In genomic region chr16:44766320-44766892, GRCm38 (mm10) we compare ENCODE assay signal across 17 mouse cellular contexts. TPM values are rescaled to one million over a fixed set of nuclear protein-coding genes. Genes with fewer than 3 reads are reported as not detected.
DNase-seq lines count a peak whose midpoint lies in the region; ATAC-seq and TF ChIP-seq lines count a peak whose summit lies in the region.
"Had no signal": no experiment of that assay in that cellular context is flagged by ENCODE, and none has a peak within 500 bp of the region (broad histone marks: within the 10 kb centered on the region; RNA-seq: fewer than 3 reads in every experiment).

No protein-coding gene starts in this region.

- no peak for TF ChIP-seq EP300 in stomach, postnatal 0 days (optimal IDR thresholded peaks at IDR 0.05)

- no peaks in the 10 kb centered on the region for H3K36me3 ChIP-seq in heart, embryonic 14.5 days (ENCODE audit: control insufficient read depth, insufficient read depth, low read length)
- H3K36me3 ChIP-seq in stomach, embryonic 15.5 days: no peaks in the 10 kb centered on the region
- no peaks in the 10 kb centered on the region for H3K36me3 ChIP-seq in stomach, postnatal 0 days (ENCODE audit: control insufficient read depth, insufficient read depth, low read length)
- H3K36me3 ChIP-seq in forebrain, embryonic 11.5 days (ENCODE audit: control insufficient read depth, insufficient read depth, low read length): no peaks in the 10 kb centered on the region
- H3K36me3 ChIP-seq: embryonic facial prominence, embryonic 10.5 days; hindbrain, embryonic 15.5 days had no signal

- H3K4me2 ChIP-seq in heart, embryonic 14.5 days (ENCODE audit: low read length): peak overlapping the region; percentile 53
- no peak overlapping the region for H3K4me2 ChIP-seq in stomach, embryonic 15.5 days
- H3K4me2 ChIP-seq in stomach, postnatal 0 days (replicated peaks; ENCODE audit: low read depth): no peak overlapping the region
- no peak overlapping the region for H3K4me2 ChIP-seq in forebrain, embryonic 11.5 days (ENCODE audit: low read depth, low read length, severe bottlenecking)
- H3K4me2 ChIP-seq: forebrain, embryonic 13.5 days; hindbrain, embryonic 15.5 days had no signal

- no peak for DNase-seq in heart, adult 11 months
- no peak for DNase-seq in stomach, postnatal 0 days (ENCODE audit: low spot score)
- no peak for DNase-seq in forebrain, embryonic 11.5 days (ENCODE audit: low spot score)
- DNase-seq in adipocyte (ENCODE audit: low spot score): no peak
- DNase-seq in cerebellum, postnatal 4 days (ENCODE audit: low spot score in 2 of 2): no peak
- DNase-seq: adrenal gland, postnatal 25 days; cerebellum, adult 18-20 months; gastrocnemius, postnatal 36 days; left cerebral cortex, postnatal 4 days; lung, postnatal 36 days had no signal

- ATAC-seq in heart, embryonic 14.5 days (ENCODE audit: insufficient number of reproducible peaks, insufficient read depth, low FRiP score, low read depth): no peak
- ATAC-seq in stomach, embryonic 15.5 days (ENCODE audit: insufficient read depth, low FRiP score, low read depth): no peak
- ATAC-seq in stomach, postnatal 0 days (ENCODE audit: low FRiP score, low TSS enrichment): no peak
- ATAC-seq in inflammation-experienced regulatory T-cells, adult 6 months: peak; percentile 6
- ATAC-seq in forebrain, embryonic 11.5 days (replicated peaks; ENCODE audit: low FRiP score): no peak
- ATAC-seq: forebrain, embryonic 13.5 days had no signal

- peaks cover 0 to 3% of the 10 kb centered on the region in 2 experiments; a peak in 1 of 4 replicates for H3K4me1 ChIP-seq in heart, embryonic 14.5 days (ENCODE audit: control insufficient read depth in 2 of 2, insufficient read depth in 2 of 2, low read length in 2 of 2)
- H3K4me1 ChIP-seq in stomach, embryonic 15.5 days: no peaks in the 10 kb centered on the region
- H3K4me1 ChIP-seq in stomach, postnatal 0 days (replicated peaks; ENCODE audit: control insufficient read depth, insufficient read depth): no peaks in the 10 kb centered on the region
- H3K4me1 ChIP-seq in forebrain, embryonic 11.5 days (replicated peaks; ENCODE audit: control insufficient read depth, insufficient read depth, low read length): 0 out of 2 replicates have a peak, but pooled peaks cover 2% of the 10 kb centered on the region
- H3K4me1 ChIP-seq: embryonic facial prominence, embryonic 10.5 days; forebrain, embryonic 13.5 days; hindbrain, embryonic 15.5 days had no signal

- peak overlapping the region in 1 of 2 experiments; percentile 21; a peak in 2 of 4 replicates for H3K4me3 ChIP-seq in heart, embryonic 14.5 days (ENCODE audit: control insufficient read depth in 1 of 2, insufficient read depth in 1 of 2, low read depth in 1 of 2, low read length in 2 of 2)
- peak overlapping the region; percentile 5; the same call in 1 of the 2 replicates for H3K4me3 ChIP-seq in stomach, embryonic 15.5 days (replicated peaks)
- H3K4me3 ChIP-seq in stomach, postnatal 0 days (ENCODE audit: low read depth, low read length): no peak overlapping the region
- no peak overlapping the region for H3K4me3 ChIP-seq in forebrain, embryonic 11.5 days (ENCODE audit: low read depth, low read length)
- H3K4me3 ChIP-seq: embryonic facial prominence, embryonic 10.5 days; forebrain, embryonic 13.5 days; hindbrain, embryonic 15.5 days had no signal

- H3K27ac ChIP-seq in heart, embryonic 14.5 days (replicated peaks in 1 of 2; ENCODE audit: control insufficient read depth in 1 of 2, insufficient read depth in 1 of 2, low read depth in 2 of 2, low read length in 2 of 2): no peak overlapping the region
- H3K27ac ChIP-seq in stomach, embryonic 15.5 days: no peak overlapping the region
- no peak overlapping the region for H3K27ac ChIP-seq in stomach, postnatal 0 days (replicated peaks)
- no peak overlapping the region for H3K27ac ChIP-seq in forebrain, embryonic 11.5 days (ENCODE audit: low read depth, low read length)
- H3K27ac ChIP-seq: embryonic facial prominence, embryonic 10.5 days; forebrain, embryonic 13.5 days; hindbrain, embryonic 15.5 days had no signal

- no peak for TF ChIP-seq CTCF in stomach, postnatal 0 days (IDR thresholded peaks at IDR 0.05; ENCODE audit: low read depth)

- no peak overlapping the region for H3K9ac ChIP-seq in heart, embryonic 14.5 days (ENCODE audit: low read length)
- no peak overlapping the region for H3K9ac ChIP-seq in stomach, embryonic 15.5 days
- H3K9ac ChIP-seq in stomach, postnatal 0 days (ENCODE audit: low read length): no peak overlapping the region
- no peak overlapping the region for H3K9ac ChIP-seq in forebrain, embryonic 11.5 days (ENCODE audit: low read length)
- H3K9ac ChIP-seq: forebrain, embryonic 13.5 days; hindbrain, embryonic 15.5 days had no signal

- WGBS in heart, embryonic 14.5 days: 67% methylated on average over 9 of the region's 9 CpGs
- WGBS in stomach, embryonic 15.5 days: 64% methylated on average over 9 of the region's 9 CpGs
- 82% methylated on average over 9 of the region's 9 CpGs for WGBS in stomach, postnatal 0 days
- 90% methylated on average over 9 of the region's 9 CpGs for WGBS in forebrain, embryonic 11.5 days

- no peaks in the 10 kb centered on the region for H3K27me3 ChIP-seq in heart, embryonic 14.5 days (ENCODE audit: control insufficient read depth, insufficient read depth, low read length)
- H3K27me3 ChIP-seq in stomach, embryonic 15.5 days (replicated peaks): no peaks in the 10 kb centered on the region
- no peaks in the 10 kb centered on the region for H3K27me3 ChIP-seq in stomach, postnatal 0 days (ENCODE audit: control insufficient read depth, insufficient read depth, low read length)
- H3K27me3 ChIP-seq in forebrain, embryonic 11.5 days (ENCODE audit: control insufficient read depth, insufficient read depth, low read length): no peaks in the 10 kb centered on the region
- H3K27me3 ChIP-seq: forebrain, embryonic 13.5 days; hindbrain, embryonic 15.5 days had no signal

- H3K9me3 ChIP-seq in heart, embryonic 14.5 days (ENCODE audit: control insufficient read depth, low read length): no peaks in the 10 kb centered on the region
- H3K9me3 ChIP-seq in stomach, embryonic 15.5 days: no peaks in the 10 kb centered on the region
- H3K9me3 ChIP-seq in stomach, postnatal 0 days (ENCODE audit: control insufficient read depth, low read length): no peaks in the 10 kb centered on the region
- H3K9me3 ChIP-seq in forebrain, embryonic 11.5 days (ENCODE audit: control insufficient read depth, low read length): no peaks in the 10 kb centered on the region
- H3K9me3 ChIP-seq: embryonic facial prominence, embryonic 10.5 days; forebrain, embryonic 13.5 days; hindbrain, embryonic 15.5 days had no signal

RNA-seq across cellular contexts. Expression of gene Cd200r1, which starts 0.9 kb away (rescaled TPM):
- polyA plus RNA-seq in heart, embryonic 14.5 days (2014; fragmentation: Nextera tagmentation; extraction: Ambion mirVana): 1.9 and 2.0 TPM in 2 replicates
- polyA plus RNA-seq in stomach, embryonic 15.5 days (2015; fragmentation: Nextera tagmentation; extraction: Ambion mirVana): 1.3 and 1.7 TPM in 2 replicates
- polyA plus RNA-seq in stomach, postnatal 0 days (2015; fragmentation: Nextera tagmentation; extraction: Ambion mirVana): 0.75 and 1.1 TPM in 2 replicates
- 10 to 100 TPM; 48.8 to 73.3 (median 51.9) TPM for polyA plus RNA-seq in inflammation-experienced regulatory T-cells, adult 6 months (2017; shearing (Covaris generic))
- 0.29 and 0.55 TPM in 2 replicates for polyA plus RNA-seq in forebrain, embryonic 11.5 days (2014; fragmentation: Nextera tagmentation; extraction: Ambion mirVana)

RNA-seq across cellular contexts. Expression of gene Gtpbp8, which starts 20.2 kb away (rescaled TPM):
- 21.1 and 23.7 TPM in 2 replicates for polyA plus RNA-seq in heart, embryonic 14.5 days (2014; fragmentation: Nextera tagmentation; extraction: Ambion mirVana)
- polyA plus RNA-seq in stomach, embryonic 15.5 days (2015; fragmentation: Nextera tagmentation; extraction: Ambion mirVana): 29.0 and 30.8 TPM in 2 replicates
- 17.6 and 19.8 TPM in 2 replicates for polyA plus RNA-seq in stomach, postnatal 0 days (2015; fragmentation: Nextera tagmentation; extraction: Ambion mirVana)
- polyA plus RNA-seq in inflammation-experienced regulatory T-cells, adult 6 months (2017; shearing (Covaris generic)): 10 to 100 TPM; 25.0 to 48.9 (median 38.8) TPM
- 29.6 and 34.2 TPM in 2 replicates for polyA plus RNA-seq in forebrain, embryonic 11.5 days (2014; fragmentation: Nextera tagmentation; extraction: Ambion mirVana)

RNA-seq across cellular contexts. Expression of gene Nepro, which starts 42.3 kb away (rescaled TPM):
- polyA plus RNA-seq in heart, embryonic 14.5 days (2014; fragmentation: Nextera tagmentation; extraction: Ambion mirVana): 5.3 and 6.0 TPM in 2 replicates
- 7.7 and 8.6 TPM in 2 replicates for polyA plus RNA-seq in stomach, embryonic 15.5 days (2015; fragmentation: Nextera tagmentation; extraction: Ambion mirVana)
- 2.8 and 3.2 TPM in 2 replicates for polyA plus RNA-seq in stomach, postnatal 0 days (2015; fragmentation: Nextera tagmentation; extraction: Ambion mirVana)
- 1 to 10 TPM; 5.5 to 8.2 (median 7.4) TPM for polyA plus RNA-seq in inflammation-experienced regulatory T-cells, adult 6 months (2017; shearing (Covaris generic))
- 11.9 and 13.2 TPM in 2 replicates for polyA plus RNA-seq in forebrain, embryonic 11.5 days (2014; fragmentation: Nextera tagmentation; extraction: Ambion mirVana)

RNA-seq across cellular contexts. Expression of gene Cd200r4, which starts 45.1 kb away (rescaled TPM):
- 0.12 and 0.15 TPM in 2 replicates for polyA plus RNA-seq in heart, embryonic 14.5 days (2014; fragmentation: Nextera tagmentation; extraction: Ambion mirVana)
- 0.24 and 0.43 TPM in 2 replicates for polyA plus RNA-seq in stomach, embryonic 15.5 days (2015; fragmentation: Nextera tagmentation; extraction: Ambion mirVana)
- 0.11 TPM in 1 of 2 replicates, not detected in the other for polyA plus RNA-seq in stomach, postnatal 0 days (2015; fragmentation: Nextera tagmentation; extraction: Ambion mirVana)
- polyA plus RNA-seq in inflammation-experienced regulatory T-cells, adult 6 months (2017; shearing (Covaris generic)): 10 to 100 TPM in 1 of 3 experiments, 1 to 10 TPM in 2; 4.9 to 16.5 (median 6.0) TPM
- 0.32 TPM in 1 of 2 replicates, not detected in the other for polyA plus RNA-seq in forebrain, embryonic 11.5 days (2014; fragmentation: Nextera tagmentation; extraction: Ambion mirVana)
- polyA plus RNA-seq: embryonic facial prominence, embryonic 10.5 days; forebrain, embryonic 13.5 days; hindbrain, embryonic 15.5 days; kidney, embryonic 14.5 days had no signal

Comparison
In these comparisons a context has a peak if more than half of its experiments do, and no peak if none do; other contexts are left out.
1. RNA of gene Cd200r1, which starts 0.9 kb away (polyA plus RNA-seq): 48.8 to 73.3 TPM in inflammation-experienced regulatory T-cells, adult 6 months; 1.9 to 2.0 TPM in heart, embryonic 14.5 days, 1.3 to 1.7 TPM in stomach, embryonic 15.5 days, 0.75 to 1.1 TPM in stomach, postnatal 0 days and 0.29 to 0.55 TPM in forebrain, embryonic 11.5 days; every median in the first group is over 10 times any median in the second.